9 mouse cellular contexts compared by ENCODE assay signal in genomic region chr4:134579620-134580019, GRCm38 (mm10). TPM values are rescaled to one million over a fixed set of nuclear protein-coding genes. Genes with fewer than 3 reads are reported as not detected.
DNase-seq lines count a peak whose midpoint lies in the region; ATAC-seq and TF ChIP-seq lines count a peak whose summit lies in the region.
"Had no signal": no experiment of that assay in that cellular context is flagged by ENCODE, and none has a peak within 500 bp of the region (broad histone marks: within the 10 kb centered on the region; RNA-seq: fewer than 3 reads in every experiment).

No protein-coding gene starts in this region.

- peaks cover 45% of the 10 kb centered on the region for H3K4me1 ChIP-seq in cerebellum, adult 2 months (ENCODE audit: control insufficient read depth, insufficient read depth, low read length)
- peaks cover 12% of the 10 kb centered on the region; the same call in 1 of the 2 replicates for H3K4me1 ChIP-seq in kidney, postnatal 0 days (replicated peaks; ENCODE audit: insufficient read depth, low read length)
- peaks cover 49% of the 10 kb centered on the region for H3K4me1 ChIP-seq in embryonic facial prominence, embryonic 10.5 days
- H3K4me1 ChIP-seq in limb, embryonic 13.5 days: peaks cover 26% of the 10 kb centered on the region

- TF ChIP-seq POLR2A in cerebellum, adult 2 months (IDR thresholded peaks at IDR 0.05; ENCODE audit: borderline replicate concordance, insufficient read depth, low read length): no peak

- no peak overlapping the region for H3K9ac ChIP-seq in kidney, postnatal 0 days (ENCODE audit: low read depth, low read length)
- peak overlapping the region; percentile 43; the same call in 1 of the 2 replicates for H3K9ac ChIP-seq in limb, embryonic 13.5 days

- no peaks in the 10 kb centered on the region for H3K27me3 ChIP-seq in cerebellum, adult 2 months (ENCODE audit: control insufficient read depth, insufficient read depth, low read length)
- no peaks in the 10 kb centered on the region for H3K27me3 ChIP-seq in kidney, postnatal 0 days (ENCODE audit: insufficient read depth, low read length)
- peaks cover 19% of the 10 kb centered on the region for H3K27me3 ChIP-seq in embryonic facial prominence, embryonic 10.5 days (replicated peaks; ENCODE audit: low read depth, poor library complexity, severe bottlenecking)
- H3K27me3 ChIP-seq in limb, embryonic 13.5 days: 0 out of 2 replicates have a peak, but pooled peaks cover 3% of the 10 kb centered on the region

- no peaks in the 10 kb centered on the region for H3K36me3 ChIP-seq in kidney, postnatal 0 days (ENCODE audit: insufficient read depth, low read length)
- no peaks in the 10 kb centered on the region for H3K36me3 ChIP-seq in embryonic facial prominence, embryonic 10.5 days (replicated peaks)
- H3K36me3 ChIP-seq in limb, embryonic 13.5 days: no peaks in the 10 kb centered on the region

- H3K4me2 ChIP-seq in kidney, postnatal 0 days (ENCODE audit: low read length): peak overlapping the region; percentile 28
- H3K4me2 ChIP-seq in limb, embryonic 13.5 days (replicated peaks): peak overlapping the region; percentile 53

- peak; percentile 63 to 71 for DNase-seq in cerebellum, adult 2 months
- no peak for DNase-seq in kidney, postnatal 0 days (ENCODE audit: low spot score)
- no peak for DNase-seq in kidney, adult 11 months
- DNase-seq in embryonic facial prominence, embryonic 10.5 days (ENCODE audit: low spot score): peak; percentile 27
- no peak for DNase-seq in layer of hippocampus, adult 11-12 months (ENCODE audit: low spot score)
- no peak for DNase-seq in right cerebral cortex, postnatal 14 days
- DNase-seq: kidney, adult 9 months had no signal

- no peak for ATAC-seq in cerebellum, adult (ENCODE audit: insufficient number of reproducible peaks, low FRiP score, low TSS enrichment)
- 0 out of 2 replicates have a peak, but pooled peaks have one; percentile 31 for ATAC-seq in kidney, postnatal 0 days (replicated peaks; ENCODE audit: low FRiP score, low read depth)
- ATAC-seq in limb, embryonic 13.5 days (ENCODE audit: low FRiP score, low read depth): peak; percentile 20; the same call in 1 of the 2 replicates

- H3K9me3 ChIP-seq in kidney, postnatal 0 days (replicated peaks; ENCODE audit: low read length): no peaks in the 10 kb centered on the region
- H3K9me3 ChIP-seq in embryonic facial prominence, embryonic 10.5 days: no peaks in the 10 kb centered on the region
- H3K9me3 ChIP-seq in limb, embryonic 13.5 days: no peaks in the 10 kb centered on the region

- no peak for TF ChIP-seq CTCF in cerebellum, adult 2 months (IDR thresholded peaks at IDR 0.05; ENCODE audit: borderline replicate concordance, insufficient read depth, low read depth, low read length)
- TF ChIP-seq CTCF in kidney, postnatal 0 days (IDR thresholded peaks at IDR 0.05; ENCODE audit: low read depth): no peak

- no peak overlapping the region for H3K4me3 ChIP-seq in cerebellum, adult 2 months (replicated peaks; ENCODE audit: insufficient read depth, low read depth, low read length)
- no peak overlapping the region for H3K4me3 ChIP-seq in kidney, postnatal 0 days (replicated peaks; ENCODE audit: low read depth, low read length)
- H3K4me3 ChIP-seq in embryonic facial prominence, embryonic 10.5 days: 0 out of 2 replicates have a peak overlapping the region, but pooled peaks have one; percentile 22
- no peak overlapping the region for H3K4me3 ChIP-seq in limb, embryonic 13.5 days

- 5% methylated on average over 5 of the region's 5 CpGs for WGBS in cerebellum, adult 2 months
- WGBS in kidney, postnatal 0 days: 32% methylated on average over 5 of the region's 5 CpGs
- 29% methylated on average over 5 of the region's 5 CpGs for WGBS in embryonic facial prominence, embryonic 10.5 days
- 9% methylated on average over 5 of the region's 5 CpGs for WGBS in limb, embryonic 13.5 days

- peak overlapping the region; percentile 60 for H3K27ac ChIP-seq in cerebellum, adult 2 months (ENCODE audit: insufficient read depth, low read length)
- no peak overlapping the region for H3K27ac ChIP-seq in kidney, postnatal 0 days
- H3K27ac ChIP-seq in embryonic facial prominence, embryonic 10.5 days (replicated peaks): no peak overlapping the region
- H3K27ac ChIP-seq in limb, embryonic 13.5 days: peak overlapping the region; percentile 15; the same call in 1 of the 2 replicates

RNA-seq across cellular contexts. Expression of gene Selenon, which starts 27.7 kb away (rescaled TPM):
- polyA plus RNA-seq in cerebellum, adult 2 months (2012; rRNA removed): 37.8 and 43.1 TPM in 2 replicates
- polyA plus RNA-seq in kidney, postnatal 0 days (2015; fragmentation: Nextera tagmentation; extraction: Ambion mirVana): 13.9 and 27.9 TPM in 2 replicates
- 9.5 and 9.7 TPM in 2 replicates for polyA plus RNA-seq in embryonic facial prominence, embryonic 10.5 days (2016; fragmentation: Nextera tagmentation; extraction: Ambion mirVana)
- polyA plus RNA-seq in limb, embryonic 13.5 days (2015; fragmentation: Nextera tagmentation; extraction: Ambion mirVana): 15.2 and 16.3 TPM in 2 replicates

RNA-seq across cellular contexts. Expression of gene Mtfr1l, which starts 44.4 kb away (rescaled TPM):
- polyA plus RNA-seq in cerebellum, adult 2 months (2012; rRNA removed): 146 and 148 TPM in 2 replicates
- 137 and 141 TPM in 2 replicates for polyA plus RNA-seq in kidney, postnatal 0 days (2015; fragmentation: Nextera tagmentation; extraction: Ambion mirVana)
- polyA plus RNA-seq in embryonic facial prominence, embryonic 10.5 days (2016; fragmentation: Nextera tagmentation; extraction: Ambion mirVana): 107 and 114 TPM in 2 replicates
- polyA plus RNA-seq in limb, embryonic 13.5 days (2015; fragmentation: Nextera tagmentation; extraction: Ambion mirVana): 131 and 132 TPM in 2 replicates

Comparison
In these comparisons a context has a peak if more than half of its experiments do, and no peak if none do; other contexts are left out.
1. DNase-seq: peak in cerebellum, adult 2 months (2 of 2) and embryonic facial prominence, embryonic 10.5 days (single experiment); none in kidney, postnatal 0 days (single experiment), kidney, adult 11 months (single experiment), layer of hippocampus, adult 11-12 months (single experiment) and right cerebral cortex, postnatal 14 days (single experiment).
2. H3K27ac ChIP-seq: peak in cerebellum, adult 2 months (single experiment) and limb, embryonic 13.5 days (single experiment); none in kidney, postnatal 0 days (single experiment) and embryonic facial prominence, embryonic 10.5 days (single experiment).